Mouse (Mus musculus) cerebellum, postnatal 10 days (tissue): ENCODE data around the gene Tiprl.

ENCODE experiments used
- DNase-seq, 2 experiments: peaks; one replicate each; pipeline ENCODE4 v3.0.0; 2021; ENCODE audit warnings: mixed read lengths in 2 of 2

The Tiprl gene

GRCm38 (mm10) chr1:165200748-165201147 lies 36.0 kb downstream of the Tiprl start:
- DNase-seq = no peak

- no peak for DNase-seq
Observed at GRCm38 (mm10) chr1:165199639-165200038, 37.2 kb downstream of the Tiprl start.

GRCm38 (mm10) chr1:165198951-165199350 lies 37.8 kb downstream of the Tiprl start:
- DNase-seq = no peak

GRCm38 (mm10) chr1:165197875-165198274 lies 38.9 kb downstream of the Tiprl start:
- no peak for DNase-seq

GRCm38 (mm10) chr1:165195396-165195960 lies 41.3 kb downstream of the Tiprl start:
- no peak for DNase-seq

- no peak for DNase-seq
Observed at GRCm38 (mm10) chr1:165194662-165195013, 42.2 kb downstream of the Tiprl start.

GRCm38 (mm10) chr1:165193880-165194661 lies 42.7 kb downstream of the Tiprl start, which contains the start of gene Sft2d2:
Gene Sft2d2 (minus strand): TSS chr1:165194438.
- peak; percentile 93 to 95 for DNase-seq

GRCm38 (mm10) chr1:165193426-165193825 lies 43.4 kb downstream of the Tiprl start:
- no peak for DNase-seq

- no peak for DNase-seq
Observed at GRCm38 (mm10) chr1:165192714-165193264, 44.0 kb downstream of the Tiprl start.

GRCm38 (mm10) chr1:165192102-165192501 lies 44.7 kb downstream of the Tiprl start:
- no peak for DNase-seq

- no peak for DNase-seq
Observed at GRCm38 (mm10) chr1:165191611-165192010, 45.2 kb downstream of the Tiprl start.

- no peak for DNase-seq
Observed at GRCm38 (mm10) chr1:165190571-165191273, 46.1 kb downstream of the Tiprl start.

GRCm38 (mm10) chr1:165190068-165190467 lies 46.7 kb downstream of the Tiprl start:
- no peak for DNase-seq

- DNase-seq = no peak
Observed at GRCm38 (mm10) chr1:165188806-165189580, 47.8 kb downstream of the Tiprl start.

GRCm38 (mm10) chr1:165187357-165187756 lies 49.4 kb downstream of the Tiprl start:
- DNase-seq = no peak

GRCm38 (mm10) chr1:165186491-165186890 lies 50.3 kb downstream of the Tiprl start:
- no peak for DNase-seq

- DNase-seq = no peak
Observed at GRCm38 (mm10) chr1:165185116-165185515, 51.7 kb downstream of the Tiprl start.

GRCm38 (mm10) chr1:165184178-165184577 lies 52.6 kb downstream of the Tiprl start:
- DNase-seq = no peak

GRCm38 (mm10) chr1:165183400-165183799 lies 53.4 kb downstream of the Tiprl start:
- DNase-seq = no peak

GRCm38 (mm10) chr1:165179321-165179720 lies 57.5 kb downstream of the Tiprl start:
- DNase-seq = no peak

- DNase-seq = peak; percentile 26 to 34
Observed at GRCm38 (mm10) chr1:165178075-165178474, 58.7 kb downstream of the Tiprl start.

GRCm38 (mm10) chr1:165174059-165174616 lies 62.7 kb downstream of the Tiprl start:
- DNase-seq = no peak
